Mouse (Mus musculus) E14TG2a.4 (cell line): ENCODE measurements at regions not wholly inside any gene's neighbourhood (a gene's known extent, or its start where the extent isn't known, plus 50 kb on each side); places are given as distances from the start of the nearest gene placed in this dataset.

Experiments used
- H3K27me3 ChIP-seq: 2 replicates; pipeline ENCODE4 v1.6.1; 2014; ENCODE audit warnings: low read length, control low read depth; ENCODE audit not compliant: insufficient read depth
- H3K36me3 ChIP-seq: 2 replicates; pipeline ENCODE4 v1.6.1; 2014; ENCODE audit warnings: low read length, control low read depth; ENCODE audit not compliant: insufficient read depth
- H3K4me1 ChIP-seq: replicated peaks from 2 replicates; pipeline ENCODE4 v1.6.1; 2014; ENCODE audit warnings: low read depth, low read length, control low read depth
- H3K4me3 ChIP-seq: replicated peaks from 2 replicates; pipeline ENCODE4 v1.5.1; 2014; ENCODE audit warnings: mild to moderate bottlenecking, low read length
- H3K9me3 ChIP-seq: 2 replicates; pipeline ENCODE4 v1.6.1; 2014; ENCODE audit warnings: low read length, control low read depth
- CTCF ChIP-seq: conservative IDR thresholded peaks from 2 replicates; pipeline ENCODE4 v1.5.1; 2014; ENCODE audit warnings: low read length
- NANOG ChIP-seq: IDR thresholded peaks from 2 replicates; pipeline ENCODE4 v1.6.1; 2014; ENCODE audit warnings: borderline replicate concordance, low read length, mixed read lengths
- POU5F1 ChIP-seq: IDR thresholded peaks from 2 replicates; pipeline ENCODE4 v1.6.1; 2014; ENCODE audit warnings: low read length, borderline replicate concordance

DNA sequence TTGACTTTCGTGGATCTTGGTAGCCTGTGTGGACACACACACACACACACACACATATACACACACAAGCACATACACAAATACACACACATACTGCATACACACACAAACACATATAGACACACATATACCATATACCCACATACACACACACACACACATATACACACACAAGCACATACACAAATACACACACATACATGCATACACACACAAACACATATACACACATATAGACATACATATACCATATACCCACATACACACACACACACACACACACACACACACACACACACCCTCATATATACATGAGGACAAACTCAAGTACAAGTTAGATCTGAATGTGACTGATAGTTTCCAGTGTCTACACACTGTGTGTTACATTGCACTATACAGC, 256.9 kb downstream of the Plekhb2 start:
- Histone ChIP-seq H3K4me1 (no peaks in the 10 kb centered on the region), H3K36me3 (no peaks in the 10 kb centered on the region), H3K27me3 (no peaks in the 10 kb centered on the region), H3K4me3 (no peak overlapping the region), H3K9me3 (no peaks in the 10 kb centered on the region)
- TF ChIP-seq CTCF (no peak), NANOG (no peak), POU5F1 (no peak)

DNA sequence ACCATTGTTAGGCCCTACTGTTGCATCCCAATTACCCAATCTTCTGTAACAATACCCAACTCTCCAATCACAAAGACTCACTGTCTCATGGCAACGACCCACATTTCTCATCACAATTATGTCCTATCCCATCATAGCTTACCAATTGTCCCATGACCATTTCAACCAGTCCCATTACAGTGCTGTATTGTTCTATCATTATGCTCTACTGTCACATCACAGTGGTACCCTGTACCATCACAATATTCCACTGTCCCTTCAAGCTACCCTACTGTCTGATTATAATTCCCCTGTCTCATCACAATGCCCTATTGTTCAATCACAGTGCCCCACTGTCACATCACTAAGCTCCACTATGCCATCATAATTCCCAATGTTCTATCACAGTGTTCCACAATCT, 260.0 kb downstream of the Plekhb2 start:
- H3K36me3 ChIP-seq, result no peaks in the 10 kb centered on the region
- no peak for TF ChIP-seq CTCF
- TF ChIP-seq POU5F1, result no peak
- TF ChIP-seq NANOG, result no peak

DNA sequence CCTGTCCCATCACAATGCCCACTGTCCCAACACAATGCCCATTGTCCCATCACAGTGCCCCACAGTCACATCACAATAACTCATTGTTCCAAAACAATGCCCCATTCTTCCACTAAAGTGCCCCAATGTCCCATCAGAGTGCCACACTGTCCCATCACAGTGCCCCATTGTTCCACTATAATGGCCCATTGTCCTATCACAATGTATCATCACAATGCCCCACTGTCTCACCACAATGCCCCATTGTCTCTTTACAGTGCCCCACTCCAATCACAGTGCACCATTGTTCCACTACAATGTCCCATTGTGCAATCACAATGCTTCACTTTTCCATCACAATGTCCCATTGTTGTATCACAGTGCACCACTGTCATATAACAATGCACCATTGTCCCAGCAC, 265.7 kb downstream of the Plekhb2 start:
- no peaks in the 10 kb centered on the region for H3K27me3 ChIP-seq
- H3K9me3 ChIP-seq, result peaks cover 56% of the 10 kb centered on the region
- H3K4me3 ChIP-seq, result no peak overlapping the region
- TF ChIP-seq CTCF (no peak), POU5F1 (no peak), NANOG (peak; percentile 96)
- no peaks in the 10 kb centered on the region for H3K4me1 ChIP-seq
- no peaks in the 10 kb centered on the region for H3K36me3 ChIP-seq

More for the DNA sequence above, 260.0 kb downstream of the Plekhb2 start:
- Histone ChIP-seq H3K27me3 (no peaks in the 10 kb centered on the region), H3K9me3 (peaks cover 12% of the 10 kb centered on the region), H3K4me3 (no peak overlapping the region), H3K4me1 (no peaks in the 10 kb centered on the region)

DNA sequence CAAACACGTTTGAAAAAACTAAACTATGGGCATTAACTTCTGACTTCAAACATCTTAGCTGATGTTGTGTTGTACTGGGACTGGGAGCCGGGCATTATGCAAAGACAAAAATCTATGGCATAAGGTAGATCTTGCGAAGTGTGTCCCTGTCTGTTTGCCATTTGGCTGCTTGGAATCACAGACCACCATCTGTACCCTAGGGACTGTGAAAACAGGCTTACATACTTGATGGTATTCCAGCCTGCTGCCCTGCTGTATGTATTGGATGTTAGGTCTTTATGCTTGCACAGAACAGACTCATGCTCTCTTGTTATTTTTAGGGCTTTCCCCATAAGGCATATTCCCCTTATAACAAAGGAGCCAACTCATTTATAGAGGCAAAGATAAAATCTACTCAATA, 288.1 kb downstream of the Plekhb2 start:
- TF ChIP-seq POU5F1, result no peak
- no peak for TF ChIP-seq CTCF
- no peak for TF ChIP-seq NANOG
- peaks cover 8% of the 10 kb centered on the region; the same call in 1 of the 2 replicates for H3K9me3 ChIP-seq
- no peaks in the 10 kb centered on the region for H3K27me3 ChIP-seq
- no peaks in the 10 kb centered on the region for H3K36me3 ChIP-seq
- H3K4me3 ChIP-seq, result no peak overlapping the region
- no peaks in the 10 kb centered on the region for H3K4me1 ChIP-seq

DNA sequence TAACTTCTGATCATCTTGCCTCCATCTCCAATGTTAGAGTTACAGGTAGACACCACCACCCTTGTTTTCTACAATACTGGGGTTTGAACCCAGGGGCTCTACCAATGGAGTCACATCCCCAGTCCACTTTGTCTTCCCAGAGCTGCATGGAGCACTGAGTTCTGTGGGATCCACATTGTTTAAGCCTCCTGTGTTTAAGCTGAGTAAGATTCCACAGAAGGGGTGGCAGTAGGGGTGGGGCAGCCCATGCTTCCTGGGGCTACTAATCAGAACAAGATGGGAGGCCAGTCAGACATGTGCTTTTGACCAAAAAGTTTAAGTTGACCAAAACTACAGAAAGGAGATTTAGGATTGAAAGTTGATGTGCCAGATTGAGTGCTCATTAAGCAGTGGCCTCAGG, 299.3 kb downstream of the Plekhb2 start:
- H3K4me1 ChIP-seq, result 0 out of 2 replicates have a peak, but pooled peaks cover 4% of the 10 kb centered on the region
- no peak overlapping the region for H3K4me3 ChIP-seq
- H3K36me3 ChIP-seq, result no peaks in the 10 kb centered on the region
- TF ChIP-seq POU5F1, result no peak
- no peak for TF ChIP-seq CTCF
- no peak for TF ChIP-seq NANOG
- no peaks in the 10 kb centered on the region for H3K9me3 ChIP-seq
- H3K27me3 ChIP-seq, result no peaks in the 10 kb centered on the region

DNA sequence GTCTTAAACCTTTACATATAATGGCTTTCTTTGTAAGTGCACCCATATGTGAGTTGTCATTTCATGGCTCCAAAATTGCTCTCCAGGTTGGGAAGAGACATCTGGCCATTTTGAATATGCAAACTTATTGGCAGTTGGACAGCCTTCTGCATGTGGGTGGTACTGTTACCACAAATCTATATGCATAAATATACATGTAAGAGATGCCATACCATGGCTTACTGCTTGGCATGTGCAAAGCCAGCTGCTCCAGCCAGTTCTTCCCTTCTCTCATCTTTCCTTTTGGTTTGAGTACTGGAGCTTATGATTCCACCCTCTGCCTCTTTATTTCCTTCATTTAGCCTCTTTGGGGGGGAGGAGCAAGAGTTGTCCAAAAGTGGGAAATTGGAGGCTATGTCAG, 312.7 kb downstream of the Plekhb2 start:
- H3K4me3 ChIP-seq, result no peak overlapping the region
- H3K4me1 ChIP-seq, result no peaks in the 10 kb centered on the region
- H3K27me3 ChIP-seq, result no peaks in the 10 kb centered on the region
- no peaks in the 10 kb centered on the region for H3K36me3 ChIP-seq
- TF ChIP-seq NANOG, result no peak
- TF ChIP-seq CTCF, result no peak
- no peak for TF ChIP-seq POU5F1
- H3K9me3 ChIP-seq, result no peaks in the 10 kb centered on the region

DNA sequence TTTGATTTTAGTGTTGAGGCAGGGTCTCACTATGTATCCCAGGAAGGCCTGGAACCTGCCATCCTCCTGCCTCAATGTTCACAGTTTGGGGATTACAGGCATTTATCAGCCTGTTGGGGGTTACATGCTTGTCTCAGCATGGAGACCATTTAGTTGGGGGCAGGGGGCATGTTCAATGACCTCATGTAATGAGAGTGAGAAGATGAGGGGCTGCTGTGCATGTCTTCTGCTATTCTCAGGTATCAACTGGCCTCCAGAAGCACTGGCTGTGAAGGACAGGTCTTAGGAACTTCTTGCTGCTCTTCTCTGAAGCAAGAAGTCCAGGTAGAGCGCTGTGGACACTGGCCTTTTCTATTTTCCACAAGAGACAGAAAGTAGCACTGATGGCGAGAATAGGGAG, 350.9 kb downstream of the Plekhb2 start:
- Histone ChIP-seq H3K4me3 (no peak overlapping the region), H3K36me3 (no peaks in the 10 kb centered on the region), H3K4me1 (no peaks in the 10 kb centered on the region), H3K9me3 (peaks cover 12% of the 10 kb centered on the region), H3K27me3 (no peaks in the 10 kb centered on the region)
- TF ChIP-seq CTCF (no peak), POU5F1 (no peak), NANOG (no peak)

DNA sequence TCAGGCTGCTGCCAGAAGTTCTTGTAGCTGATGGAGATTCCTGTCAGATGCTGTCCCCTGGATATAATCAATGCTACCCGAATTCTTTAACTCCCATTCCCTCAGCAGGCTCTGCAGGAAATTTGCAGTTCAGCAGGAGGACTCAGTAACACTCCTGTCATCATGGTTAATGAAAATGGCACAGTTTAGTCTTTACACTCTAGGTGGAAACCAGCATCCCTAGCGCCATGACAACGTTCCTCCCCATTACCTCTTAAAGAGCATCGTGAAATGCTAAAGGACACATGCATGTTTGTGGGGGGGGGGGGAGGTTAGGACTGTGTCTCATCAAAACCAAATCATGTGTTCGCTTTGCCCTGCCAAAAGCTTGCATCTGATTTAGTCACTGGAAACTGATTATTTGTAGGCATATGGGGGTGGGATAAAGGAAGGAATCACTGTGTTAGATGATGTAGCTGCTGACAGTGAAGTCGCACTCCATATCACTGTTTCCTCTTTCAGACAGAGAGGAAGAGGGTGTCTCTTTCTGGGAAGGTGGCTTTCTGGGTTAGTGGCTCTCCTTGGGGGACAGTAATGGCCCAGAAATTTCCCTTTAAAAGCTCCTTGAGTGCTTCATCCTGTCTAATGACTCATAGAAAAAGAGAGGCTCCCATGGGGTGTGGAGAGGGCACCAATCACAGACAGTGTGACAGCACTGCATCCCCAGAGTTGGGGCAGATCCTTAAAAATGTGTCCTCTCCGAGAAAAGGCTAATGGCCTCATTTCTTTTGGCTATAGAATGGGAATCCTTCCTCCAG, 351.5 kb downstream of the Plekhb2 start:
- H3K36me3 ChIP-seq, result no peaks in the 10 kb centered on the region
- no peaks in the 10 kb centered on the region for H3K27me3 ChIP-seq
- TF ChIP-seq POU5F1 (no peak), CTCF (no peak), NANOG (no peak)
- H3K4me3 ChIP-seq, result no peak overlapping the region
- no peaks in the 10 kb centered on the region for H3K4me1 ChIP-seq
- peaks cover 17% of the 10 kb centered on the region for H3K9me3 ChIP-seq

DNA sequence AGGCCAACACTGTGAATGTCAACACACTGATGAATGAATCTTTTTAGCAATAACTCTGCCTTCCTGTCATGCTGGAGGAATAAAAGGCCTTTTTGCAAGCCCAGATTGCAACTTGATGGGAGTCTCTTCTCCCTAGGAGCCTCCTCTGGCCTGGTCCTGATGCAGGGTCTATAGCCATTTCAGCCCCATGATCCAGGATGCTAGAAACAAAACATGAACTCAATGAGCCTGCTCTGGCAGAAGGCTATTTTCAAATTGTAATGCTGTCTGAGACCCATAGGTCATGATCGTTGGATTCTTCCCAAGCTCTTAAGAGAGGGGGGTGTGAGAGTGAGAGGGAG, 352.1 kb downstream of the Plekhb2 start:
- TF ChIP-seq POU5F1 (no peak), NANOG (no peak), CTCF (no peak)
- H3K36me3 ChIP-seq, result no peaks in the 10 kb centered on the region
- H3K9me3 ChIP-seq, result peaks cover 22% of the 10 kb centered on the region
- no peak overlapping the region for H3K4me3 ChIP-seq
- H3K27me3 ChIP-seq, result no peaks in the 10 kb centered on the region
- H3K4me1 ChIP-seq, result no peaks in the 10 kb centered on the region
